Mouse (Mus musculus) neural tube, embryonic 11.5 days (tissue): ENCODE results near the gene Focad. TPM values are rescaled to one million over a fixed set of nuclear protein-coding genes. Genes with fewer than 3 reads are reported as not detected.

ENCODE experiments used
- ATAC-seq: fragments of 200-750 bp; cut with Nextera tagmentation; 2 replicates; pipeline ENCODE4 v1.8.0; 2017; ENCODE audit warnings: moderate number of reproducible peaks, mild to moderate bottlenecking, moderate TSS enrichment, moderate library complexity; ENCODE audit not compliant: insufficient read depth, low FRiP score, low TSS enrichment
- DNase-seq: peaks from one replicate; pipeline ENCODE4 v3.0.0-alpha.2; 2015; ENCODE audit warnings: low spot score
- H3K27ac ChIP-seq: fragments of 300-500 bp; sonication (generic); 2 replicates; pipeline ENCODE4 v1.5.1; 2014; ENCODE audit warnings: low read depth, mild to moderate bottlenecking, low read length
- H3K27me3 ChIP-seq: fragments of 300-500 bp; sonication (generic); 2 replicates; pipeline ENCODE4 v1.6.1; 2014; ENCODE audit warnings: mild to moderate bottlenecking, low read length, mixed read lengths; ENCODE audit not compliant: control insufficient read depth, insufficient read depth
- H3K36me3 ChIP-seq: fragments of 300-500 bp; sonication (generic); 2 replicates; pipeline ENCODE4 v1.6.1; 2014; ENCODE audit warnings: mild to moderate bottlenecking, low read length, moderate library complexity, mixed read lengths; ENCODE audit not compliant: control insufficient read depth, insufficient read depth
- H3K4me1 ChIP-seq: fragments of 300-500 bp; sonication (generic); 2 replicates; pipeline ENCODE4 v1.6.1; 2014; ENCODE audit warnings: low read length, mixed read lengths; ENCODE audit not compliant: control insufficient read depth, insufficient read depth
- H3K4me2 ChIP-seq: fragments of 300-500 bp; sonication (generic); 2 replicates; pipeline ENCODE4 v1.6.1; 2014; ENCODE audit warnings: low read depth, mild to moderate bottlenecking, moderate library complexity
- H3K4me3 ChIP-seq: fragments of 300-500 bp; sonication (generic); 2 replicates; pipeline ENCODE4 v1.5.1; 2014; ENCODE audit warnings: low read depth, low read length
- H3K9ac ChIP-seq: fragments of 300-500 bp; sonication (generic); 2 replicates; pipeline ENCODE4 v1.6.1; 2014; ENCODE audit warnings: mild to moderate bottlenecking, low read length
- H3K9me3 ChIP-seq: fragments of 300-500 bp; sonication (generic); 2 replicates; pipeline ENCODE4 v1.6.1; 2016; ENCODE audit warnings: low read length; ENCODE audit not compliant: control insufficient read depth
- WGBS: fragments of 180-500 bp; shearing (Covaris S2); extraction: QIAGEN DNeasy Blood & Tissue Kit; methylation state at CpG from one replicate; pipeline ENCODE4 v1.1.7; 2014; 5-methylcytosine and 5-hydroxymethylcytosine counted together
- polyA plus RNA-seq: library from polyadenylated mRNA; unstranded; fragments of >200 nt; fragmentation: Nextera tagmentation; extraction: Ambion mirVana; gene quantifications from 2 replicates; pipeline ENCODE4 v1.2.1, GENCODE M21; 2014

The Focad gene
- polyA plus RNA-seq, 1 experiment from 2014 or later = 18.8 TPM

- no peak for DNase-seq
- H3K9ac ChIP-seq = no peak overlapping the region
- no peaks in the 10 kb centered on the region for H3K27me3 ChIP-seq
- no peak overlapping the region for H3K4me3 ChIP-seq
- no peaks in the 10 kb centered on the region for H3K9me3 ChIP-seq
- H3K4me1 ChIP-seq = no peaks in the 10 kb centered on the region
- no peak overlapping the region for H3K27ac ChIP-seq
- WGBS = 81% methylated on average over 4 of the region's 4 CpGs
- H3K4me2 ChIP-seq = no peak overlapping the region
- no peak for ATAC-seq
- H3K36me3 ChIP-seq = no peaks in the 10 kb centered on the region
Measured at GRCm38 (mm10) chr4:88245494-88245893, 151.1 kb downstream of the Focad start.

GRCm38 (mm10) chr4:88261349-88261748, 166.9 kb downstream of the Focad start:
- Histone ChIP-seq H3K4me3 (no peak overlapping the region), H3K27me3 (no peaks in the 10 kb centered on the region), H3K27ac (no peak overlapping the region), H3K4me2 (no peak overlapping the region), H3K9ac (no peak overlapping the region), H3K4me1 (peaks cover 3% of the 10 kb centered on the region; the same call in 1 of the 2 replicates), H3K9me3 (no peaks in the 10 kb centered on the region), H3K36me3 (no peaks in the 10 kb centered on the region)
- ATAC-seq (no peak), DNase-seq (no peak)
- WGBS = 82% methylated on average over 5 of the region's 5 CpGs

GRCm38 (mm10) chr4:88264536-88264935, 170.1 kb downstream of the Focad start:
- Histone ChIP-seq H3K4me2 (no peak overlapping the region), H3K4me3 (no peak overlapping the region), H3K36me3 (no peaks in the 10 kb centered on the region), H3K9ac (no peak overlapping the region), H3K27ac (no peak overlapping the region), H3K4me1 (peaks cover 3% of the 10 kb centered on the region; the same call in 1 of the 2 replicates), H3K27me3 (no peaks in the 10 kb centered on the region), H3K9me3 (no peaks in the 10 kb centered on the region)
- 79% methylated on average over 1 of the region's 1 CpGs for WGBS
- no peak for DNase-seq
- ATAC-seq = no peak

- ATAC-seq = no peak
- Histone ChIP-seq H3K9ac (no peak overlapping the region), H3K36me3 (no peaks in the 10 kb centered on the region), H3K27me3 (no peaks in the 10 kb centered on the region), H3K4me2 (no peak overlapping the region), H3K4me3 (no peak overlapping the region), H3K27ac (no peak overlapping the region), H3K9me3 (no peaks in the 10 kb centered on the region), H3K4me1 (no peaks in the 10 kb centered on the region)
- 87% methylated on average over 7 of the region's 7 CpGs for WGBS
- DNase-seq = no peak
Measured at GRCm38 (mm10) chr4:88270408-88271067, 176.1 kb downstream of the Focad start.

GRCm38 (mm10) chr4:88275571-88276041, 181.2 kb downstream of the Focad start:
- DNase-seq (no peak), ATAC-seq (no peak)
- H3K36me3 ChIP-seq = no peaks in the 10 kb centered on the region
- H3K27ac ChIP-seq = no peak overlapping the region
- no peak overlapping the region for H3K9ac ChIP-seq
- H3K9me3 ChIP-seq = no peaks in the 10 kb centered on the region
- no peaks in the 10 kb centered on the region for H3K4me1 ChIP-seq
- no peaks in the 10 kb centered on the region for H3K27me3 ChIP-seq
- no peak overlapping the region for H3K4me3 ChIP-seq
- H3K4me2 ChIP-seq = no peak overlapping the region
- 76% methylated on average over 6 of the region's 6 CpGs for WGBS

- H3K4me1 ChIP-seq = no peaks in the 10 kb centered on the region
- WGBS = 83% methylated on average over 4 of the region's 4 CpGs
- H3K27me3 ChIP-seq = no peaks in the 10 kb centered on the region
- H3K4me3 ChIP-seq = no peak overlapping the region
- H3K4me2 ChIP-seq = no peak overlapping the region
- no peak for ATAC-seq
- H3K9ac ChIP-seq = no peak overlapping the region
- H3K27ac ChIP-seq = no peak overlapping the region
- no peak for DNase-seq
- H3K9me3 ChIP-seq = no peaks in the 10 kb centered on the region
- no peaks in the 10 kb centered on the region for H3K36me3 ChIP-seq
Measured at GRCm38 (mm10) chr4:88276058-88276734, 181.8 kb downstream of the Focad start.

GRCm38 (mm10) chr4:88278524-88278923, 184.1 kb downstream of the Focad start:
- no peak for ATAC-seq
- Histone ChIP-seq H3K4me3 (no peak overlapping the region), H3K9ac (no peak overlapping the region), H3K27ac (no peak overlapping the region), H3K9me3 (no peaks in the 10 kb centered on the region), H3K36me3 (no peaks in the 10 kb centered on the region), H3K27me3 (no peaks in the 10 kb centered on the region), H3K4me1 (no peaks in the 10 kb centered on the region), H3K4me2 (no peak overlapping the region)
- no peak for DNase-seq
- 86% methylated on average over 2 of the region's 2 CpGs for WGBS

- H3K27me3 ChIP-seq = no peaks in the 10 kb centered on the region
- no peaks in the 10 kb centered on the region for H3K9me3 ChIP-seq
- H3K4me2 ChIP-seq = no peak overlapping the region
- H3K4me1 ChIP-seq = no peaks in the 10 kb centered on the region
- no peak overlapping the region for H3K4me3 ChIP-seq
- DNase-seq (no peak), ATAC-seq (no peak)
- no peak overlapping the region for H3K9ac ChIP-seq
- H3K27ac ChIP-seq = no peak overlapping the region
- 91% methylated on average over 2 of the region's 2 CpGs for WGBS
- H3K36me3 ChIP-seq = no peaks in the 10 kb centered on the region
Measured at GRCm38 (mm10) chr4:88280536-88280935, 186.1 kb downstream of the Focad start.

GRCm38 (mm10) chr4:88295537-88295936, 201.1 kb downstream of the Focad start:
- no peak for ATAC-seq
- 82% methylated on average over 6 of the region's 6 CpGs for WGBS
- Histone ChIP-seq H3K36me3 (no peaks in the 10 kb centered on the region), H3K4me3 (no peak overlapping the region), H3K4me2 (no peak overlapping the region), H3K27me3 (no peaks in the 10 kb centered on the region), H3K27ac (no peak overlapping the region), H3K9ac (no peak overlapping the region), H3K4me1 (peaks cover 5% of the 10 kb centered on the region; the same call in 1 of the 2 replicates), H3K9me3 (no peaks in the 10 kb centered on the region)
- DNase-seq = no peak
